In the genomic region with DNA sequence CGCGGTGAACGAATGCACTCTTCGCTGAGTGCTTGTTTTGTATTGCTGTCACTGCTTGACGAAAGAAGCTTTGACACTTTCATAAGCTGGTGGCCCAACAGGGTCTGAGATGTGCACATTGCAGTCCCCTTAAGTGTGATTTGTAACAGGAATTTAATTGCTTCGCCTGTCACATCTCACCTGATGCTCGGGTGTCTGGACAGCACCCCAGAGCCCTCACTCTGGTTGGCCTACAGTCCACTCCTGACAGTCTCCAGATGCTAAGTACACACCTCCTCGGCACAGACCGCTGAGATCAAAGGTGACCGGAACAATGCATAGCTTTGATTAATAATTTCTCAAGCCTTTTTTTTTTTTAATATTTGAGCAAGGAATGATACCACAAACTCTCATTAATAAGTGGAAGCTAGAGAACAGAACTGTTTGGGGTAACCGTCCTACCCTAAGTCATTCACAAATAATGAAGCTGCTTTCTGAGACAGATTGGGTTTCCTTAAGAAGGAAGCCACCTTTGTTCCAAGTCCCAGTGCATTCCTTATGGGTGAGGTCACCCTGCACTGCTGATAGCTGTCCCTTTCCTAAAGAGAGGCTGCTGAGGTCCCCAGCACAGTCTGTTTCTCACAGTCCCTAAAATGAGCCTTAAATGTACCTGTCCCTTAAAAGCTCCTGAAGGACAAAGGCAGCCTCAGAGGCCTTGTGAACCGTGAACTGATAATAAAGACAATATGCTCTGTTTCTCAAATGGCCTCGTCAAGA, we compare ENCODE assay signal across 9 mouse cellular contexts. TPM values are rescaled to one million over a fixed set of nuclear protein-coding genes. Genes with fewer than 3 reads are reported as not detected.
DNase-seq lines count a peak whose midpoint lies in the region; ATAC-seq and TF ChIP-seq lines count a peak whose summit lies in the region.
"Had no signal": no experiment of that assay in that cellular context is flagged by ENCODE, and none has a peak within 500 bp of the region (broad histone marks: within the 10 kb centered on the region; RNA-seq: fewer than 3 reads in every experiment).

No protein-coding gene starts in this region.

- no peak overlapping the region for H3K4me3 ChIP-seq in kidney, postnatal 0 days (replicated peaks; ENCODE audit: low read depth, low read length)
- H3K4me3 ChIP-seq in forebrain, embryonic 12.5 days (replicated peaks): no peak overlapping the region
- H3K4me3 ChIP-seq in hindbrain, embryonic 12.5 days: no peak overlapping the region

- H3K9ac ChIP-seq in kidney, postnatal 0 days (ENCODE audit: low read depth, low read length): no peak overlapping the region
- H3K9ac ChIP-seq in forebrain, embryonic 12.5 days: no peak overlapping the region
- no peak overlapping the region for H3K9ac ChIP-seq in hindbrain, embryonic 12.5 days

- H3K36me3 ChIP-seq in kidney, postnatal 0 days (ENCODE audit: insufficient read depth, low read length): peaks cover 5% of the 10 kb centered on the region; the same call in 1 of the 2 replicates
- peaks cover 22% of the 10 kb centered on the region for H3K36me3 ChIP-seq in forebrain, embryonic 12.5 days (replicated peaks)
- H3K36me3 ChIP-seq in hindbrain, embryonic 12.5 days: 0 out of 2 replicates have a peak, but pooled peaks cover 7% of the 10 kb centered on the region

- H3K4me1 ChIP-seq in kidney, postnatal 0 days (replicated peaks; ENCODE audit: insufficient read depth, low read length): no peaks in the 10 kb centered on the region
- H3K4me1 ChIP-seq in forebrain, embryonic 12.5 days: peaks cover 15% of the 10 kb centered on the region
- H3K4me1 ChIP-seq in hindbrain, embryonic 12.5 days: peaks cover 10% of the 10 kb centered on the region

- ATAC-seq in kidney, postnatal 0 days (replicated peaks; ENCODE audit: low FRiP score, low read depth): peak; percentile 82; the same call in 1 of the 2 replicates
- ATAC-seq in forebrain, embryonic 12.5 days (ENCODE audit: low FRiP score): peak; percentile 81
- ATAC-seq in hindbrain, embryonic 12.5 days (ENCODE audit: low FRiP score): peak; percentile 68

- H3K27me3 ChIP-seq in kidney, postnatal 0 days (ENCODE audit: insufficient read depth, low read length): no peaks in the 10 kb centered on the region
- no peaks in the 10 kb centered on the region for H3K27me3 ChIP-seq in forebrain, embryonic 12.5 days
- H3K27me3 ChIP-seq in hindbrain, embryonic 12.5 days: no peaks in the 10 kb centered on the region

- DNase-seq in kidney, postnatal 0 days (ENCODE audit: low spot score): peak; percentile 65
- no peak for DNase-seq in kidney, adult 18-20 months
- DNase-seq in retina, embryonic 14.5 days (ENCODE audit: low spot score): peak; percentile 68
- no peak for DNase-seq in gastrocnemius, adult 8-10 months (ENCODE audit: low spot score in 2 of 2)
- DNase-seq in frontal cortex, adult 2 months (ENCODE audit: extremely low spot score in 1 of 2, low spot score in 1 of 2): no peak
- DNase-seq in spleen, adult 18-20 months: no peak
- DNase-seq: cerebellum, adult 9-11 months had no signal

- H3K9me3 ChIP-seq in kidney, postnatal 0 days (replicated peaks; ENCODE audit: low read length): no peaks in the 10 kb centered on the region
- peaks cover 20% of the 10 kb centered on the region for H3K9me3 ChIP-seq in forebrain, embryonic 12.5 days
- H3K9me3 ChIP-seq in hindbrain, embryonic 12.5 days (replicated peaks): peaks cover 10% of the 10 kb centered on the region

- WGBS in kidney, postnatal 0 days: 61% methylated on average over 13 of the region's 13 CpGs
- WGBS in forebrain, embryonic 12.5 days: 31% methylated on average over 13 of the region's 13 CpGs
- 51% methylated on average over 13 of the region's 13 CpGs for WGBS in hindbrain, embryonic 12.5 days

- no peak overlapping the region for H3K27ac ChIP-seq in kidney, postnatal 0 days
- peak overlapping the region; percentile 72 for H3K27ac ChIP-seq in forebrain, embryonic 12.5 days
- peak overlapping the region; percentile 60 for H3K27ac ChIP-seq in hindbrain, embryonic 12.5 days

- H3K4me2 ChIP-seq in kidney, postnatal 0 days (ENCODE audit: low read length): no peak overlapping the region
- no peak overlapping the region for H3K4me2 ChIP-seq in forebrain, embryonic 12.5 days
- no peak overlapping the region for H3K4me2 ChIP-seq in hindbrain, embryonic 12.5 days (replicated peaks)

- TF ChIP-seq CTCF in kidney, postnatal 0 days (IDR thresholded peaks at IDR 0.05; ENCODE audit: low read depth): no peak

RNA-seq across cellular contexts. Expression of a gene that starts 23.8 kb away (rescaled TPM):
- polyA plus RNA-seq in kidney, postnatal 0 days (2015; fragmentation: Nextera tagmentation; extraction: Ambion mirVana): 18.1 and 21.8 TPM in 2 replicates
- polyA plus RNA-seq in forebrain, embryonic 12.5 days (2016; fragmentation: Nextera tagmentation; extraction: Ambion mirVana): 30.2 and 31.3 TPM in 2 replicates
- 28.1 and 29.7 TPM in 2 replicates for polyA plus RNA-seq in hindbrain, embryonic 12.5 days (2016; fragmentation: Nextera tagmentation; extraction: Ambion mirVana)
- 1 to 10 TPM; 1.3 to 1.8 (median 1.4) TPM for total RNA-seq in gastrocnemius, adult 8-10 months (2022)
- 15.8 and 19.4 TPM in 2 replicates for polyA plus RNA-seq in frontal cortex, adult 2 months (2012; rRNA removed)

Comparison
In these comparisons a context has a peak if more than half of its experiments do, and no peak if none do; other contexts are left out.
1. DNase-seq: peak in kidney, postnatal 0 days (single experiment) and retina, embryonic 14.5 days (single experiment); none in kidney, adult 18-20 months (single experiment), gastrocnemius, adult 8-10 months (0 of 2), frontal cortex, adult 2 months (0 of 2) and spleen, adult 18-20 months (0 of 2).
2. Peak in every context shown above with its lines, with median percentiles within 50 percentile points of each other: ATAC-seq.